Mouse (Mus musculus) adrenal gland, adult 2 months (tissue): Measurements from ENCODE around the gene Aatf. TPM values are rescaled to one million over a fixed set of nuclear protein-coding genes. Genes with fewer than 3 reads are reported as not detected.

ENCODE experiments used
- DNase-seq: peaks from one replicate; pipeline ENCODE4 v3.0.0; 2021
- long read RNA-seq: library from polyadenylated mRNA; stranded (forward); transcript quantifications from one replicate; pipeline ENCODE4 v2.0.0, GENCODE M21; 2021
- polyA plus RNA-seq: library from polyadenylated mRNA; depleted of rRNA; stranded (reverse); fragments of >200 nt; gene quantifications from 2 replicates; pipeline ENCODE4 v1.2.3, GENCODE M21; 2012; rRNA removed
- total RNA-seq, 2 experiments: library from RNA; stranded (reverse); gene quantifications; 2 replicates each; pipeline ENCODE4 v1.2.3; 2021

Aatf gene
- total RNA-seq (10 to 100 TPM; 21.1 to 24.8 TPM), polyA plus RNA-seq (4.1 and 7.2 TPM in 2 replicates)
- long read RNA-seq, transcript Aatf-201 (13 exons, 1,822 nt), result major isoform, 21 of 27 reads
- long read RNA-seq, partial matches to known transcripts, result 4 of 27 reads
- long read RNA-seq, other reads (novel, unspliced or antisense), result 2 of 27 reads

GRCm38 (mm10) chr11:84513171-84514116 is at the start of gene Aatf:
Gene Aatf, minus strand, starts transcription at chr11:84513522.
- peak; percentile 99 for DNase-seq

GRCm38 (mm10) chr11:84562758-84563347 is 49.5 kb upstream of the Aatf start:
- DNase-seq, result no peak

- DNase-seq, result no peak
Observed at GRCm38 (mm10) chr11:84561546-84561945, 48.2 kb upstream of the Aatf start.

GRCm38 (mm10) chr11:84553821-84554450 is 40.6 kb upstream of the Aatf start:
- no peak for DNase-seq

- DNase-seq, result no peak
Observed at GRCm38 (mm10) chr11:84551296-84551695, 38.0 kb upstream of the Aatf start.

GRCm38 (mm10) chr11:84549258-84549791 is 36.0 kb upstream of the Aatf start:
- DNase-seq, result no peak

- no peak for DNase-seq
Observed at GRCm38 (mm10) chr11:84548293-84548692, 35.0 kb upstream of the Aatf start.

DNA sequence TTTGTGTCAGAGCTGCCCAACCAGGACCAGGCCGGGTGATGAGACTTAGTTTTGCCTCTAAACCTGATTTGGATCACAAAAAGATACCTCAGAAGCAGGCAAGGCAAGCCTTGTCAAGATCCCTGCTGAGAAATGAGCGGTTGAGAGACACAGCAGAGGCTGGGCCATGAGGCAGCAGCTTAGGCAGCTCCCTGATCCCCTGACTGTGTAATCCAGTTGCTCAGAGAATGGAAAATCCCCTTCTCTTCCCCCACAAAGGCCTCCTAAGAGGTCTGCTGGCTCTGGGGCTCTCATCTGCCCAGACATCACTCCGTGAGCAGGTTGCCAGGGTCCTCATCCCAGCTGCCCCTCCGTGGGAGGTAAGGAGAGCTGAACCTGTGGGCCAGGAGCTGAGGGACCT is 26.7 kb upstream of the Aatf start:
- no peak for DNase-seq

DNA sequence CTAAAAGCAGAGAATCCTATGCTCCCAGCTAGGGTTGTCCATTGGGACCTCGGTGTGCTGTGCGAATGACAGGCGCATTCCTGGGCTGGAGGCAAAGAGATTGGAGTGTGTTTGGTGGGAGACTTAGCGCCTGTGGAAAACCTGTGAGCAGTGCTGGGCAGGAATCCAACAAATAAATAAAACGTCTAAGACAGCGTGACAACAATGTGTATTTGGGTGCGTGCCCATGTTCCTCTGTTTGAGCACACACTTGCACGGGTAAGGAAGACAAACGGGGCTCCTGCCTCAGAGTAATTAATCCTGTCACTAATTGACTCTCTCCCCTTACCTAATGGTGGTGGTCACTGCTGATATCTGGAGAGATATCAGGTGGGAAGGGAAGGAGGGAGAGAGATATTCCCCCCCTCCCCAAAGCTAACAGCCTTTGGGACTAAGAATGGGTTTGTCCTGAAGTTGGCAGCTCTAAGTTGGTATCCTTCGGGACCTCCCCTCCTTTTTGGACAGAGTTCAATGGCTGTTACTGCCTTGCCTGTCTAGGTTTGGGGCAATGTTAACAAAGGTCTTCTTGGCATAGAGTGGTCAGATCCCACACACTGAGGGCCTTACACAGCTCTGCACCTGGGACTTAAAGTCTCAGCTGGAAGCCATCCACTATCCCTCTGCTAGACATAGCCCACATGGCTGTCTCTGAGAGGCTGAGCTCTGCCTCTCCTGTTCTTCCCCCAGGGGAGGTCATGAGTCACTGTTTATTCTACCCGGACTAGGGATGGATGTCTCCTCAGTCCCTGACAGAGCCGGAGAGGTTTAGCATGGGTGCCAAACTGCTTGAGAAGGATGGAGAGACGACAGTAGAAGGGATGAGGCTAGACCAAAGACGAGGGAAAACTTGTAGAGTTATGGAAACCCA is 16.7 kb upstream of the Aatf start:
- no peak for DNase-seq

- no peak for DNase-seq
Observed at GRCm38 (mm10) chr11:84529143-84529755, 15.9 kb upstream of the Aatf start.

DNA sequence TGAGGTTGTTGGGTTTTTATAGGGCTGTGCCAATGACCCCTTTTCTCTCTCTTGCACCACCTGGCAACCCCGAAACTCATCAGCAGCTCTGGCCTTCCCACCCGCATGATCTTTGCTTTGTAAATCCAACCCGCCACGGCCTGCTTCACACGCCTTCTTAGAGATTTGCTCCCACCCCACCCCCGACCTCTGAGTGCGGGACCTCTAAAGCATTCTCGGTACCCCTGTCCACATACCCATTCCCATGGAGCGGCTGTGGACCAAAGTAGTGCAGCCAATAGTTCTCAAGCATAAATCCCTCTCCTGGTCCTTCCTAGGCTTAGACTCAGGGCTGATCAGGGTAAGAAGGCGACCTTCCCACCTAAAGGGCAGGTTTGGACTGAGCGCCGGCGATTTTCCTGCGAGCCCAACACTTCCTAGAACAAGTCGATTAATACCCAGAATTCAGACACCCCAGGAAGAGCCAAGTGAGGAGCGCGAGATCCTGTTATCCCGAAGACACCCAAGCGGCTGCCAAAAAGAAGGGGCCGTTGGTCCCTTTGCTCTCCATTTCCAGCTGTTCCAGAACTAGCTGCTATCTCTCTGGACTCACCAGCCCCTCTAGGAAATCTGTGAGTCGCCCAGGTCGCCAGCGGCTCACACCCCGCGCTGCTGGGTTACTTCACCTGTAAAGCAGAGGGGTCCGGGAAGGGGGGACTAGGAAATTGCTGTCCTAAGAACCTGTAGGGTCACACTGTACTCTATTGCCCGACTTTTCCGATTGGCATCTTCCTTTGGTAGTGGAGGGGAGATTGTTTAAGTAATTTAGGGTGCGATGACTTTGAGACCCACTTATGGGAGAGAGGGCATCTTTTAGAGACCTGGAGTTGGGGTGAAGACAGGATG is 13.9 kb upstream of the Aatf start:
- no peak for DNase-seq

- DNase-seq, result no peak
Observed at GRCm38 (mm10) chr11:84526451-84526850, 13.1 kb upstream of the Aatf start.

DNA sequence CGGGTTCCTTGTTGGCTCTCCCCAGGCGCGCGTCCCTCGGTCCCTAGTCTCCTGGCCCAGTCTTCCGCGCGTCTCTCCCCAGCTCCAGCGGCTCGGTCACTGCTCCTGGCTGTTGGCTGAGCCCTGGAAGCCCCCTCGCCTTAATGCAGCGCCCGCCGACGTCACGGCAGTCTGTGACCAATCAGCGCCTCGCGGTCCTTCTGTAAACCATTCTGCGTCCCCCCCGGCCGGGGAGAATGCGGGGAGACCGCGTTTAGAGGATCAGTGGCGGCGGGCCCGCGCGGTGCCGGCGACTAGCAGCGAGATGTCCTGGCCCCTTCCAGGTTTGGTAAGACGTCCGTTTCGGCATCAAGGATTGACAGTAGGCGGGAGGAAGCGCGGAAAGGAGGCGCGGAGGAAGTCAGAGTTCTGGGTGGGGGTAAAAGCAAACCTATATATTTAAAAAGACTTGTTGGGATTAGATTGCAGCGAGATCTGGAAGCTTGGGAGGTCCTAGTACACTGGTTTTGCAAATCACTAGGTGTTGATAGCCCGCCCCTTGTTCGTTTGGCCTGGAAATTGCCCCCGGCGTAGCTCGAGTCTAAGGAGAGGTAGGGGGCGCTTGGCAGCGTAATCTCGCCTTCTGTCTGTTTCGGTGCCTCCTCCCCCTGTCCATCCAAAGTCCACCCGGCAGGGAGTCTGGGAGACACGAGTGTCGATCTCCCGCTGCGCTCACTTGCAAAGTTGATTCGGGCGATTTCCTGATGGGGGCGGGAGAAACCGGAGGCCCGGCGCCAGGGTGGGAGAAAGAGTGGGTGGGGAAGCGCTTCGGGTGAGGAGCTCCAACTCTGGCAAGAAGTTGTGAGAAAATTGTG is 12.3 kb upstream of the Aatf start, which contains the start of gene Lhx1:
TSS of gene Lhx1 (minus strand) at position 115 of the 854 bp plus-strand sequence.
- DNase-seq, result peak; percentile 32

- DNase-seq, result peak; percentile 4
Observed at GRCm38 (mm10) chr11:84524511-84525270, 11.4 kb upstream of the Aatf start.

DNA sequence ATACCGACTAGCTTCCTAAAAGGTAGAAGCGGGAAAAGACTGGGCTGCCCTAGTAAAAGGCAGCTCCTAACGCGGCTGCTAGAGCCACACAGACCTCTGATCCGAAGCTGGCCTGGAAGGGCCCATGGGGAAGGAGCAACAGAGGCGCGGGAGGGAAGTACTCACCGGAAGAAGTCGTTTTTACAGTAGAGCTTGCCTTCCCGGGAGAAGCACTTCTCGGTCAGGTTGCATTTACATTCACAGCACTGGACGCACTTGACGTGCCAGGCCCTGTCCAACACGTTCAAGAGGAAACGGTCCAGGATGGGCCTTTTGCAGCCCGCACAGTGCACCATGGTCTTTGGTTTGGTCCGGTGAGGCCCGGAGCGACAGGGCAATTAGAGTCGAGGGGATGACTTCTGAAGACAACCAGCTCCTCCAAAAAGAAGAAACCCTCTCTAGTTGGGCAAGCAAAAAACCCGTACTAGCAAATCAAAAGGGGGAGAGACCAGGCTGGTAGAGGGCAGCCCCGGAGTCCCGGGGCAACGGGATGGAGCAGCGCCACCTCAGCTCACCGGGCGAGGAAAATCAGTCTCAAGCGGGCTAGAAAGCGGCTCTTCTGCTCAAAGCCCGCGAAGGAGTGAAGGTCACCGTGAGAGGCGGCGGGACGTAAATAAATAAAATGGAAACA is 10.7 kb upstream of the Aatf start:
- peak; percentile 15 for DNase-seq

DNA sequence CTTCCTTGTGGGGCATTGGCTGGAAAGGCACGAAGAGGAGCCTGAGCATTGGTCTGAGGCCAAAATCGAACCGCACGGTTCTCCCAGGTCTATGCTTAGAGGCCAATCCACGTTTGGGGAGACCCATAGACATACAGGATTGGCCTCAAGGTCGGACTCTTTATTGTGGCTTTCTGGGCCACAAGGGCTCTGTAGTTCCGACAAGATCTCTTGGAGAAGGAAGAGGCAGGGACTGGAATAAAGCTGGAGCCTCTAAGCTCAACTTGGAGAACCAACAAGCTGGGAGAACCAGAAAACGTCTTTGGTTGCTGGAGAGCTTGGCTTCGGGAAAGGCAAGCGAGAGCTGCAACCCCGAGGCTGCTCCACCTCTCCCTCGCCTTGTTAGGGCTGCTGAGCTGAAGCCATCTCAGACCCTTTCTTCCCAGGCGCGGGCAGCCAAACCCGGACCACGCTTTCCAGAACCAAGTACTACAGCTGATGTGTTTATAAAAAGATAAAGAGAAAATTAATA is 10.1 kb upstream of the Aatf start:
- DNase-seq, result peak; percentile 13
